ENCODE assay signal across 8 mouse cellular contexts in genomic region chr7:111156472-111157231, GRCm38 (mm10).
A peak's percentile ranks its signal among the peaks of the same experiment; 100 is the strongest.
DNase-seq lines count a peak whose midpoint lies in the region; ATAC-seq and TF ChIP-seq lines count a peak whose summit lies in the region.

No protein-coding gene starts in this region.

- no peaks in the 10 kb centered on the region for H3K9me3 ChIP-seq in midbrain, embryonic 14.5 days (ENCODE audit: control insufficient read depth, low read length)
- H3K9me3 ChIP-seq in midbrain, embryonic 13.5 days = no peaks in the 10 kb centered on the region
- no peaks in the 10 kb centered on the region for H3K9me3 ChIP-seq in intestine, embryonic 15.5 days

- no peak overlapping the region for H3K4me3 ChIP-seq in midbrain, embryonic 14.5 days (replicated peaks; ENCODE audit: low read depth, low read length)
- no peak overlapping the region for H3K4me3 ChIP-seq in midbrain, embryonic 13.5 days (replicated peaks)
- H3K4me3 ChIP-seq in gastrocnemius, adult 2 months = peak overlapping the region; percentile 61
- H3K4me3 ChIP-seq in intestine, embryonic 15.5 days (replicated peaks) = no peak overlapping the region

- WGBS in midbrain, embryonic 14.5 days = 56% methylated on average over 8 of the region's 8 CpGs
- 63% methylated on average over 8 of the region's 8 CpGs for WGBS in midbrain, embryonic 13.5 days
- 37% methylated on average over 8 of the region's 8 CpGs for WGBS in intestine, embryonic 15.5 days

- H3K4me1 ChIP-seq in midbrain, embryonic 14.5 days (ENCODE audit: control insufficient read depth, insufficient read depth, low read length) = 0 out of 2 replicates have a peak, but pooled peaks cover 5% of the 10 kb centered on the region
- H3K4me1 ChIP-seq in midbrain, embryonic 13.5 days (replicated peaks) = peaks cover 8% of the 10 kb centered on the region; the same call in 1 of the 2 replicates
- H3K4me1 ChIP-seq in intestine, embryonic 15.5 days (replicated peaks) = peaks cover 21% of the 10 kb centered on the region

- no peak overlapping the region for H3K9ac ChIP-seq in midbrain, embryonic 14.5 days (replicated peaks; ENCODE audit: low read length)
- no peak overlapping the region for H3K9ac ChIP-seq in midbrain, embryonic 13.5 days (replicated peaks)
- no peak overlapping the region for H3K9ac ChIP-seq in intestine, embryonic 15.5 days

- no peak for TF ChIP-seq CTCF in gastrocnemius, adult 2 months (IDR thresholded peaks at IDR 0.05)

- H3K27me3 ChIP-seq in midbrain, embryonic 14.5 days (ENCODE audit: control insufficient read depth, insufficient read depth, low read length) = no peaks in the 10 kb centered on the region
- no peaks in the 10 kb centered on the region for H3K27me3 ChIP-seq in midbrain, embryonic 13.5 days
- H3K27me3 ChIP-seq in intestine, embryonic 15.5 days (replicated peaks) = no peaks in the 10 kb centered on the region

- no peaks in the 10 kb centered on the region for H3K36me3 ChIP-seq in midbrain, embryonic 14.5 days (ENCODE audit: control insufficient read depth, insufficient read depth, low read length)
- no peaks in the 10 kb centered on the region for H3K36me3 ChIP-seq in midbrain, embryonic 13.5 days
- H3K36me3 ChIP-seq in intestine, embryonic 15.5 days = no peaks in the 10 kb centered on the region

- peak; percentile 28 for DNase-seq in midbrain, embryonic 14.5 days
- peak; percentile 22 to 35 for DNase-seq in cerebellum, adult 18-20 months
- peak; percentile 86 for DNase-seq in gastrocnemius, adult 2 months
- peak; percentile 22 for DNase-seq in lung, postnatal 10 days
- DNase-seq in layer of hippocampus, adult 18-20 months (ENCODE audit: low spot score in 2 of 2) = no peak
- DNase-seq in ovary, adult 18-20 months (ENCODE audit: low spot score) = no peak

- ATAC-seq in midbrain, embryonic 14.5 days (ENCODE audit: low FRiP score, low TSS enrichment) = no peak
- ATAC-seq in midbrain, embryonic 13.5 days = no peak
- ATAC-seq in intestine, embryonic 15.5 days = peak; percentile 76

- no peak overlapping the region for H3K4me2 ChIP-seq in midbrain, embryonic 14.5 days (ENCODE audit: low read length)
- no peak overlapping the region for H3K4me2 ChIP-seq in midbrain, embryonic 13.5 days (replicated peaks)
- peak overlapping the region; percentile 19; the same call in 1 of the 2 replicates for H3K4me2 ChIP-seq in intestine, embryonic 15.5 days (replicated peaks)

- H3K27ac ChIP-seq in midbrain, embryonic 14.5 days (replicated peaks; ENCODE audit: low read depth, low read length) = no peak overlapping the region
- H3K27ac ChIP-seq in midbrain, embryonic 13.5 days = no peak overlapping the region
- peak overlapping the region; percentile 97 for H3K27ac ChIP-seq in gastrocnemius, adult 2 months
- peak overlapping the region; percentile 79 for H3K27ac ChIP-seq in intestine, embryonic 15.5 days

- intact Hi-C loops in gastrocnemius, adult 2 months (cut with DNase I) = loop anchor here (2.0 to 5.0 kb wide), 2 partner anchors 34 to 74 kb away; partner anchors contain the start of gene Eif4g2

Comparison
In these comparisons a context has a peak if more than half of its experiments do, and no peak if none do; other contexts are left out.
1. DNase-seq: peak in midbrain, embryonic 14.5 days (single experiment), cerebellum, adult 18-20 months (2 of 2), gastrocnemius, adult 2 months (single experiment) and lung, postnatal 10 days (single experiment); none in layer of hippocampus, adult 18-20 months (0 of 2) and ovary, adult 18-20 months (single experiment).
2. H3K27ac ChIP-seq: peak in gastrocnemius, adult 2 months (single experiment) and intestine, embryonic 15.5 days (single experiment); none in midbrain, embryonic 14.5 days (single experiment) and midbrain, embryonic 13.5 days (single experiment).